Mouse (Mus musculus) ES-Bruce4 (cell line): ENCODE data around the gene Rcc2.

Experiments used
- CTCF ChIP-seq: IDR thresholded peaks from one replicate; pipeline ENCODE4 v1.8.1; 2011; ENCODE audit warnings: low read depth, low read length
- POLR2A ChIP-seq: IDR thresholded peaks from one replicate; pipeline ENCODE4 v1.8.1; 2011; ENCODE audit warnings: low read length; ENCODE audit not compliant: insufficient read depth

DNA sequence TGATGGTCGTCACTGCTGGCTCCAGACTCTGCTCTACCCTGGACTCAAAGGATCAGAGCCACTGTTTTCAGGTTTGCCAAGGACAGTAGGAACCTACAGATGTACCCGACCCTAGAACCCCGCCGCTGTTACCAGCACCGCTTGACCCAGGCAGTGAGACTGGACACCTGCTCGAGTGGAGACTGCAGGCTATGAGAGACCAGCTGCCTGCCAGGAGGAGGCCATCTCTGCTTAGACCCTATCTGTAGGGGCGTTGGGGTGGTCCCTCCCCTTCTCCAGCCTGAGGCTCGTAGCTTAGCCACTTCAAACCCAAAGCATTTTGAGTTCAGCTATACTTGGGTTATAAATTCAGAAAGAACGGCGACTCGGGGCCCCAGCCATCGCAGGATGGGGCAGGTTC is 26.6 kb downstream of the Rcc2 start:
- TF ChIP-seq POLR2A, result no peak
- TF ChIP-seq CTCF, result no peak
